Mouse (Mus musculus) cerebellum, postnatal 36 days (tissue): ENCODE results near the gene Ddx43.

Experiments used
- DNase-seq, 2 experiments: peaks; one replicate each; pipeline ENCODE4 v3.0.0; 2021 to 2022; ENCODE audit warnings: mixed read lengths in 2 of 2

The Ddx43 gene

GRCm38 (mm10) chr9:78447973-78448873 lies 52.6 kb downstream of the Ddx43 start, which contains the start of the genes Mto1 and Gm17324:
Gene Mto1 (plus strand): TSS chr9:78448208.
Gene Gm17324 (minus strand): TSS chr9:78448786.
- DNase-seq, result peak; percentile 88 to 89

- DNase-seq, result no peak
These were observed 54.8 kb downstream of the Ddx43 start for GRCm38 (mm10) chr9:78450404-78450803.

DNA sequence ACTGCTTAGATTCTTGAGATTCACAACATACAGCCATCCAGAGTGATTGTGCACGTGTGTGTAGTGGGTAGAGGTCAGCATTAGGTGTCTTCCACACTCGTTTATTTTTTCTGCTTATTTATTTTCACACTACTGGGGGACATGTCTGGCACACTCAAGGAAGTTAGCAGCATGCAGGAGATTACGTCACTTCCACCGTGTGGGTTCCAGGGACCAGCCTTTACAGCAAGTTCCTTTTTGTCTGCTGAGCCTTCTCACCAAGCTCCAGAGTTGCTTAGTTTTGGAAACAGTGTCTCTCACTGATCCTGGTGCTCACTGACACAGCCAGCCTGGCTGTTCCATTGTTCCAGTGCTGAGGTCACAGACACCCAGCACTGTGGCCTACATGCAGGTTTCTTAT lies 55.8 kb downstream of the Ddx43 start:
- DNase-seq, result no peak

- DNase-seq, result no peak
These were observed 61.4 kb downstream of the Ddx43 start for GRCm38 (mm10) chr9:78457026-78457425.

DNA sequence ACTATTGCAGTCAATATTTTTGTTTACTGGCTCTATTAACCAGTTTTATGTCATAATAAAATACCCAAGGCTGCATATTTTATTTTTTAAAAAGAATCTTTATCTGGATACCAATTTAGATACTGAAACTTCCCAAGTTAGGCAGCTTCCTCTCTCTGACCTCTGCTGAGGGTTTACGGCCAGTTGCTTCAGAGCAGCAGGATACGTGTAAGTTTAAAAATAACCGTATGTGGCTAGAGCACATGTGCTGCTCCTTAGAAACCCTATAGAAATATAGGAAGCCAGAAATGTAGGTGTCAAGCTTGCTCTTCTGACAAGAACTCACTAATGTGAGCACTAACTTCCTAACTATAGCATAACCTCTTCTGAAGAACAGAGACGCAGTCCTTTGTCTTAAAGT lies 67.8 kb downstream of the Ddx43 start:
- no peak for DNase-seq

DNA sequence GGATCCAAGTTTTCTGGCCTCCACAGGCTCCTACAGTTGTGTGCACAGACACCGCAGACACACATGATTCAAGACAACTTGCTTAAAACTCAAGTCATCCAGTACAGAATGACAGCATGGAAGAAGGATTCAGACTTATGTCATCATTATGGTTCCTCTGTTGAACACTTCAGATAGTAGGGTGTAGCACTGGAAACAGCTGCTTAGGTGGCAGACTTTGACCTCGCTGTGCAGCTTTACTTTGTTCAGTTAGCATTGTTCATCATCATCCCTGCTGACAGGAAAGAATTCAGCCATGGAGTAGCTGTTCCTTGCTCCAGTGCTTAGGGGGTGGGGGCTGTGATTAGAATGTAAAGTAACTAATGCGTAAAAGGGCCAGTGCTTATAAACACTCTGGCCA lies 70.1 kb downstream of the Ddx43 start:
- no peak for DNase-seq
